Mouse (Mus musculus): ENCODE measurements around the gene Satl1. TPM values are rescaled to one million over a fixed set of nuclear protein-coding genes. Genes with fewer than 3 reads are reported as not detected.
"Not testable (repeated sequence)": the region's sequence is repeated elsewhere in the genome, so short reads cannot be mapped to it uniquely, and the experiment has no call there.

Satl1 gene
- polyA plus RNA-seq (2015; fragmentation: Nextera tagmentation; extraction: Ambion mirVana), result not detected in 2 replicates

DNA sequence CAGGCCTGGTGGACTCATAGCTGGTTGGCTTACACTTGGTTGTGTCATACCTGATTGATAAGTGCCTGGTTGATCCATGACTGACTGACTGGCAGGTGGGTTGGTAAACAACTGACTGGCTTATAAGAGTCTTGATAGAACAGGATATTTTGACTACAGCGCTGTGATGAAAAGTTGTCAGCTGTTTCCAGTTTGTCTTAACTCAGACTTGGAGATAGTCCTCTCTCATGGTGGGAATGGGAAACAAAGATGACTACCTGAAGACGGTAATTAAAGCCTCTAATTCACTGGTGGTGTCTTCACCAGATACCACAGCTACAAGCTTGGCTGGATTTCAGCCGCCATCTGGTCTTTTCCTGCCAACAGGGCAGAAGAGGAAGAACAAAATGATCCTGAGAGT, at the start of gene Satl1:
Satl1 (minus strand) TSS at position 101 of the 400 bp plus-strand sequence.
- no peak within 1 kb of the TSS for H3K9ac ChIP-seq (ENCODE audit: low read length)
- no peak for ATAC-seq (replicated peaks; ENCODE audit: extremely low read depth, insufficient read depth, low FRiP score)
- no peak within 1 kb of the TSS for H3K4me3 ChIP-seq (ENCODE audit: low read length)
- H3K4me2 ChIP-seq (ENCODE audit: low read depth, low read length), result no peak within 1 kb of the TSS
- no peaks in the 10 kb centered on the region for H3K9me3 ChIP-seq (replicated peaks; ENCODE audit: control insufficient read depth, low read length)
- no peaks in the 10 kb centered on the region for H3K27me3 ChIP-seq (ENCODE audit: control insufficient read depth, insufficient read depth, low read length)
- no peaks in the 10 kb centered on the region for H3K36me3 ChIP-seq (ENCODE audit: control insufficient read depth, insufficient read depth)
- H3K4me1 ChIP-seq (ENCODE audit: control insufficient read depth, insufficient read depth, low read length), result no peaks in the 10 kb centered on the region
- 85% methylated on average over 3 of the region's 3 CpGs for WGBS
- H3K27ac ChIP-seq (ENCODE audit: low read length), result no peak within 1 kb of the TSS

DNA sequence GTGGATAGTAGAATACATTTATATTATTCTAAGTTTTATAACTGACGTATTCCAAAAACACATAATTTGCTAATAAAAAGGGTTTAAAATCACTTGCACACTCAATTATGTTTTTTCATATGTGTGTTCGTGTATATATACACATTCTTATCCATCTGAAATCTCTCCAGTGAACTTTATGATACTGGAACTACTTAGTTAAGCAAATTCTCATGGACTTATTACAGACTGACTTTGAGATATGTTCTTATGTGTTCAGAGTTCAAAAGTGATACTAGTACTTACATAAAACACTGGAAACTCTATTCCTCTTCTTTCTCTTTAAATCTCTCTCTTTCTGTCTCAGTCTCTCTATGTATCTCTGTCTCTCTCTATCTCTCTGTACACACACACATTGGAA, 31.5 kb upstream of the Satl1 start:
- H3K36me3 ChIP-seq (ENCODE audit: control insufficient read depth, insufficient read depth), result no peaks in the 10 kb centered on the region
- no peaks in the 10 kb centered on the region for H3K27me3 ChIP-seq (ENCODE audit: control insufficient read depth, insufficient read depth, low read length)
- no peak for ATAC-seq (replicated peaks; ENCODE audit: extremely low read depth, insufficient read depth, low FRiP score)
- H3K27ac ChIP-seq (ENCODE audit: low read length), result no peak overlapping the region
- H3K4me2 ChIP-seq (ENCODE audit: low read depth, low read length), result no peak overlapping the region
- H3K4me1 ChIP-seq (ENCODE audit: control insufficient read depth, insufficient read depth, low read length), result no peaks in the 10 kb centered on the region
- no peak overlapping the region for H3K9ac ChIP-seq (ENCODE audit: low read length)
- no peak overlapping the region for H3K4me3 ChIP-seq (ENCODE audit: low read length)
- no peaks in the 10 kb centered on the region for H3K9me3 ChIP-seq (replicated peaks; ENCODE audit: control insufficient read depth, low read length)
- whole genome bisulfite sequencing, result 65% methylated on average over 2 of the region's 2 CpGs

DNA sequence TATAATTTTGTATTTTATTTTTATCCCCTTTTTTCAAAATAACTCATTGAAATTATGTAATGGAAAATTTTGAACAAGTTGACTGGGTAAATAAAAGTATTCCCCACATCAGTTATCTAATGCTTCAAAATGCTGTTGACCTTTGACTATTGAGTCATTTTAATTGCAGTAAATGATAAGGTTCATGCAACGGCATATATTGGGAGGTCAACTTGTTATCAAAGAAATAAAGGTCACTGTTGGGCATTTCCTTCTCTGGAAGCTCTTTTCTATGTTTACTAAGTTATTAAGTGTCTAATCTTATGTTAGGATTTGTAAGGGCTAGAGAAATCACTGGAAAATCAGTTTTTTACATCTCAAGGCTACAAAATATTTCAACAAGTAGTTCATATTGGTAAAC, 31.0 kb upstream of the Satl1 start:
- Histone ChIP-seq H3K27ac (ENCODE audit: low read length) (no peak overlapping the region), H3K9me3 (replicated peaks; ENCODE audit: control insufficient read depth, low read length) (no peaks in the 10 kb centered on the region), H3K36me3 (ENCODE audit: control insufficient read depth, insufficient read depth) (no peaks in the 10 kb centered on the region), H3K4me1 (ENCODE audit: control insufficient read depth, insufficient read depth, low read length) (no peaks in the 10 kb centered on the region), H3K27me3 (ENCODE audit: control insufficient read depth, insufficient read depth, low read length) (no peaks in the 10 kb centered on the region), H3K9ac (ENCODE audit: low read length) (no peak overlapping the region), H3K4me3 (ENCODE audit: low read length) (no peak overlapping the region), H3K4me2 (ENCODE audit: low read depth, low read length) (no peak overlapping the region)
- ATAC-seq (replicated peaks; ENCODE audit: extremely low read depth, insufficient read depth, low FRiP score), result no peak
- 70% methylated on average over 1 of the region's 1 CpGs for WGBS

DNA sequence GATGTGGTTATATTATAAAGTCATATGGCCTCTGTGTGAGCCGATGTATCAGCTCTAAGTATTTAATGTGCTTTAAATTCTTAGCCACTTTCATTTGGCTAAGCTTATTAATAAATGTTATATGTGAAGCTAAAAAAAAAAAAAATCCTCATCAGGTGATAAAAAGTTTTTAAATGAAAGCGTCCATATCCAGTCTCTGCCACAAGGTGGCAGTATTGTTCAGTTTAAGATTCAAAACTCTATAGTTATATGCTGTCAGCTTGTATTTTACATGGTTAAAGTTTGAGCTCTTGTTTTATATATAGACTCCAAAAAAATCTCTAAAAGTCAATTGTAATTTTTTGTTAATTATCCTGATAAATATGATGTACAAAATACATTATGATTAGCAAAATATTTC, 16.4 kb upstream of the Satl1 start:
- H3K9ac ChIP-seq (ENCODE audit: low read length); ATAC-seq (replicated peaks; ENCODE audit: extremely low read depth, insufficient read depth, low FRiP score); H3K36me3 ChIP-seq (ENCODE audit: control insufficient read depth, insufficient read depth); H3K27ac ChIP-seq (ENCODE audit: low read length); H3K4me1 ChIP-seq (ENCODE audit: control insufficient read depth, insufficient read depth, low read length); H3K4me2 ChIP-seq (ENCODE audit: low read depth, low read length); H3K9me3 ChIP-seq (replicated peaks; ENCODE audit: control insufficient read depth, low read length); H3K4me3 ChIP-seq (ENCODE audit: low read length); H3K27me3 ChIP-seq (ENCODE audit: control insufficient read depth, insufficient read depth, low read length): not testable (repeated sequence)
- WGBS, result 28% methylated on average over 2 of the region's 2 CpGs

DNA sequence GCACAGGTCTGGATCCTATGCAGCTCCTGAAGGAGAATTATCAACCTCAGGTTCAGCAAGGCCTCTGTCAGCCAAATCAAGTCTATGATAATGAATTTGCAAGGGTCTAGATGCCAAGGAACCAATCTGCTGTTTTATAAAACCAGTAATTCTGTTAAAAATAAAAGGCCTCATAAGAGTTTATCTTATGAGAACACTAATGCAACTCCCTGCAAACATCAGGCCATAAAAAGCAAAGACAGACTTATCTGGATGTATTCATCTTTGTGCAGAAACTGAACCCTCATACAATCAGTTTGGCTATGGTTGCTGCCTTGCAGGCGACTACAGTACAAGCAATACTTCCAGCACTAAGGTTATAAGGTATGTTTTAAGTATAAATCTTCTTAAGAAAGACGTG, 5.7 kb upstream of the Satl1 start:
- no peak overlapping the region for H3K9ac ChIP-seq (ENCODE audit: low read length)
- no peaks in the 10 kb centered on the region for H3K4me1 ChIP-seq (ENCODE audit: control insufficient read depth, insufficient read depth, low read length)
- H3K27me3 ChIP-seq (ENCODE audit: control insufficient read depth, insufficient read depth, low read length), result no peaks in the 10 kb centered on the region
- 66% methylated on average over 2 of the region's 2 CpGs for WGBS
- no peak overlapping the region for H3K4me3 ChIP-seq (ENCODE audit: low read length)
- no peak overlapping the region for H3K4me2 ChIP-seq (ENCODE audit: low read depth, low read length)
- no peaks in the 10 kb centered on the region for H3K9me3 ChIP-seq (replicated peaks; ENCODE audit: control insufficient read depth, low read length)
- no peak overlapping the region for H3K27ac ChIP-seq (ENCODE audit: low read length)
- H3K36me3 ChIP-seq (ENCODE audit: control insufficient read depth, insufficient read depth), result no peaks in the 10 kb centered on the region
- no peak for ATAC-seq (replicated peaks; ENCODE audit: extremely low read depth, insufficient read depth, low FRiP score)

DNA sequence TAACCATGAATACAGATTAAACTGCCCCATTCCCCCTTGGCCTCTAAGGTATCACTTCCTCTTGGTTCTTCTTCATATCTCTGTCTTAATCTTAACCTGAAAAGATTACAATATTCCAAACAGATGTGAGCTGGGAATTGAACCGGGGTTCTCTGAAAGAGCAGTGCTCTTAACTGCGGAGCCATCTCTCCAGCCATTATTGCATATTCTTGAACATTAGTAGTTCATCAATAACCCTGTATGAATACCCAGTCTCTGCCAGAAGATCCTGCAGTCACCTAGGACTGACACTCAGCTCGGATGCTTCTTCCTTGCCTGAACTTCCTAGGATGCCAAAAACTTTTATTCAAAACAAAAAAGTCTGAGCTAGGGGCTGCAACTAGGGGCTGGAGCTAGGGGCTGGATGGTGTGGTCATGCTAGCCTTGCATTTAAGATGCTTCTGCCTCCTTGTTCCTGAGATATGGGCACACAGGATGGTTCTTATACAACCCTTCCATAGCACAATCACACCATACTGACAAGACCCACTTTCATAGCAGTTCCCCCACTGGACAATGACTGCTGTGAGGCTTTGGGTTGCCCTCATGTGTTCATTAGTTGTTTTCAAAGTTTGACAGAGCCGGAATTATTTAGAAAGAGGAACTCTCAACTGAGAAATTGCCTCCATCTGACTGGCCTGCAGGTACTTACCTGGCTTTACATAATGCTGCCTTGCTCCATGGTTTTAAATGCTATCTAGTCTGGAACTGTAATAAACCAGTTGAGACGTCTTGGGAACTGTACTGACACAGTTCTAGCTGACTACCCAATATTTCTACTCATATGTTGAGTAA, 35.8 kb downstream of the Satl1 start:
- H3K27ac ChIP-seq (ENCODE audit: low read length); H3K27me3 ChIP-seq (ENCODE audit: control insufficient read depth, insufficient read depth, low read length); H3K4me1 ChIP-seq (ENCODE audit: control insufficient read depth, insufficient read depth, low read length); H3K9me3 ChIP-seq (replicated peaks; ENCODE audit: control insufficient read depth, low read length); H3K4me2 ChIP-seq (ENCODE audit: low read depth, low read length); H3K9ac ChIP-seq (ENCODE audit: low read length); H3K4me3 ChIP-seq (ENCODE audit: low read length); H3K36me3 ChIP-seq (ENCODE audit: control insufficient read depth, insufficient read depth): not testable (repeated sequence)
- 76% methylated on average over 5 of the region's 5 CpGs for WGBS
- peak; percentile 99 for ATAC-seq (replicated peaks; ENCODE audit: extremely low read depth, insufficient read depth, low FRiP score)

DNA sequence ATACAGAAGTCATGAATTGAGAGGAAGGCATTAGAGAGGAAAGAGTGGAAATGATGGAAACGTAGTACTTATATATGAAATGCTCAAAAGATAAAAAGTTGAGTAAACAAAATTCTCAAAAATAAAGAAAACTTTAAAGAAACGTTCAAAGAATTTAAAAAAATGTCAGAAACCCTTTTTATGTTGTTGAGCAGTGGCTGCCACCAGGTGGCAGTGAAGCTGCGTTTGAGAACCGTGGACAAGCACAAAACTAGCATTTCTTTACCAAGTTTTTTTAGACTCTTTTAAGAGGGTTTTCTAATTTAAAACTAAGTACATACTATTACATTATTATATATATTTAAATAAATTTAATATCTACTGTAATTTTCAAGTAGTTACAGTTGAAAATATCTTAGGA, 38.2 kb downstream of the Satl1 start:
- H3K27me3 ChIP-seq (ENCODE audit: control insufficient read depth, insufficient read depth, low read length), result no peaks in the 10 kb centered on the region
- 42% methylated on average over 4 of the region's 4 CpGs for WGBS

DNA sequence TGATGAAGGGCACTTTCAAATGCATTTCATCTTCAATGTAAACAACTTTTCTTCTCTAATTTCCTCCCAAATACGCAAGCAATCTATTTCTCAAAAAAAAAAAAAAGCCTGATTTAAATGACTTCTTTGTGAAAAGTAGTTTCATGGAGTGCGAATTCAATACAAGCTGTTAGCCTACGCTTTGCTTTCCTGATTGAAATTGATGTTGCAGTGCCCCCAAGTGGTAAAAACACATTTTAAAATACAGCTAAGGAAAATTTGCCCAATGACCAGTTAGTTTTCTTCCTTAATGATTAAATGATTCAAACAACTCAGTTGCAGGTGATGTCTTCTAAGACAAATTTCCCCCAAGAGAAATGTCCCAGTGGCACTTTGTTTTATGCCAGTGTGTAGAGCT, 58.2 kb downstream of the Satl1 start:
- Histone ChIP-seq H3K9ac (ENCODE audit: low read length) (no peak overlapping the region), H3K4me3 (ENCODE audit: low read length) (no peak overlapping the region), H3K36me3 (ENCODE audit: control insufficient read depth, insufficient read depth) (no peaks in the 10 kb centered on the region), H3K4me2 (ENCODE audit: low read depth, low read length) (no peak overlapping the region), H3K27ac (ENCODE audit: low read length) (no peak overlapping the region), H3K27me3 (ENCODE audit: control insufficient read depth, insufficient read depth, low read length) (no peaks in the 10 kb centered on the region), H3K9me3 (replicated peaks; ENCODE audit: control insufficient read depth, low read length) (no peaks in the 10 kb centered on the region), H3K4me1 (ENCODE audit: control insufficient read depth, insufficient read depth, low read length) (no peaks in the 10 kb centered on the region)
- WGBS, result 36% methylated on average over 3 of the region's 3 CpGs
- no peak for ATAC-seq (replicated peaks; ENCODE audit: extremely low read depth, insufficient read depth, low FRiP score)

More for the DNA sequence above, 38.2 kb downstream of the Satl1 start:
- Histone ChIP-seq H3K9me3 (replicated peaks; ENCODE audit: control insufficient read depth, low read length) (no peaks in the 10 kb centered on the region), H3K4me2 (ENCODE audit: low read depth, low read length) (no peak overlapping the region), H3K4me3 (ENCODE audit: low read length) (no peak overlapping the region), H3K27ac (ENCODE audit: low read length) (no peak overlapping the region), H3K36me3 (ENCODE audit: control insufficient read depth, insufficient read depth) (0 out of 2 replicates have a peak, but pooled peaks cover 1% of the 10 kb centered on the region), H3K9ac (ENCODE audit: low read length) (no peak overlapping the region), H3K4me1 (ENCODE audit: control insufficient read depth, insufficient read depth, low read length) (no peaks in the 10 kb centered on the region)
- ATAC-seq (replicated peaks; ENCODE audit: extremely low read depth, insufficient read depth, low FRiP score), result no peak

DNA sequence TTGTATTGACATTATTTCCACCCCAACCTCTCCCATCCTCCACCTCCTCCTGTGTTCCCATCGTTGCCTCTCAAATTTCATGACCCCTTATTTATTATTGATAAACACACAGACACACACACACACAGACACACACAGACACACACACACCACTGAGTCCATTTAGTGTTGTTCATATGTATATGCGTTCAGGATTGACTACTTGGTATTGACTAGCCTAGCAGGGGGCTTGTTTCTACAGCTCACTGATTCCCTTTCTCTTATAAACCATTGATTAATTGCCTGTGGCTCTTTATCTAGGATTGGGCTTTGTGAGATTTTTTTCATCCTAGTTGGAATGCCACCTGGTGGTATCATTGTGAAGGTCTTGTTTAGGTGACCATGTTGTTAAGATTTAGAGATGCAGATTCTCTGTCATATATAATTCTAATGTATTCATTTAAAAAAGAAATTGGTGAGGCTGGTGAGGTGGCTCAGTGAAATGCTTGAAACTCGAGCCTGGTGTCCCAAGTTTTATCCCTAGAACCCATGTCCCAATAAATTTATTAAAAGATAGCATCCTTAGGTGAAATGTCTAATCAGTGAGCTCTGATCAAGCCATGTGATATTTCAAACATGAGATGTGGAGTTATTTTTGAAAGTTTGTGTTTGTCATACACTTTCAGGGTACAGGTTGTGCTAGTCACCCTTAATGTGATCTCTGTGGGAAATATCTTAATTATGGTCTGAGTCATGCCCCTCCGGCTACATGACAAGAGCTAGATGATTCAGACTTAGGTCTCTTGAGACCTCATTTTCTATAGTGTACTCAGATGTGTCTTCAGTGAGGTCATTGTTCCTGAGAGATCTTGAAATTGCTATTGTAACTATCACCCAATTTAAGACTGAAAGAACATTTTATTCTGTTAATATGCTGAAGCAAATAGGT, 58.8 kb downstream of the Satl1 start:
- WGBS, result 72% methylated on average over 4 of the region's 4 CpGs
- Histone ChIP-seq H3K4me1 (ENCODE audit: control insufficient read depth, insufficient read depth, low read length) (no peaks in the 10 kb centered on the region), H3K9ac (ENCODE audit: low read length) (no peak overlapping the region), H3K36me3 (ENCODE audit: control insufficient read depth, insufficient read depth) (no peaks in the 10 kb centered on the region), H3K9me3 (replicated peaks; ENCODE audit: control insufficient read depth, low read length) (no peaks in the 10 kb centered on the region), H3K27ac (ENCODE audit: low read length) (no peak overlapping the region), H3K4me3 (ENCODE audit: low read length) (no peak overlapping the region), H3K4me2 (ENCODE audit: low read depth, low read length) (no peak overlapping the region), H3K27me3 (ENCODE audit: control insufficient read depth, insufficient read depth, low read length) (no peaks in the 10 kb centered on the region)
- ATAC-seq (replicated peaks; ENCODE audit: extremely low read depth, insufficient read depth, low FRiP score), result no peak

Data from heart, embryonic 16.5 days (tissue).